Mouse (Mus musculus) embryonic fibroblast, embryonic 13.5 days (primary cell): ENCODE results near the gene Susd1.

Source experiments
- CTCF ChIP-seq: IDR thresholded peaks from 2 replicates; pipeline ENCODE4 v1.5.1; 2011; ENCODE audit warnings: mild to moderate bottlenecking, control low read depth, low read length, moderate library complexity, borderline replicate concordance; ENCODE audit not compliant: insufficient read depth
- POLR2A ChIP-seq: IDR thresholded peaks from 2 replicates; pipeline ENCODE4 v1.6.1; 2011; ENCODE audit warnings: low read depth, mild to moderate bottlenecking, control low read depth, low read length, moderate library complexity

DNA sequence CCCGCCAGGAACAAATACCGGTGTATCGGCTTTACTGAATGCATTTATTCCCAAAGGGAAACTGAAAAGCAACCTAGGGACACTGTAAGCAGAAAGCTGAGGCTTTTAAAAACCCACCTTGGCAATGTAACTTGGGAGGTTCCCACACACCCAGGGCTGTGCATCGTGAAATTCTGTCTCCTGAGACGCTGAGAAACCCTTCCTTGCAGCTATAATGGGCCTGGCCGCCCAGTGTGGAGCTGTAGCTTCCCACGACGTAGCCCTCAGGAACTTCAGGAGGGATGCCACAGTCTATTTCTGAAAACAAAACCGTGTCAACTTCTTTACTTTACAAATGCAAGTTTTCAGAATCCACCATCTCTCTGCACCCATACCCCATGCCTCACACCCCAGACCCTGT lies 27.3 kb downstream of the Susd1 start:
- no peak for TF ChIP-seq CTCF
- TF ChIP-seq POLR2A: no peak
